Mouse (Mus musculus) intestine, embryonic 16.5 days (tissue): Measurements from ENCODE around the gene Sox5. TPM values are rescaled to one million over a fixed set of nuclear protein-coding genes. Genes with fewer than 3 reads are reported as not detected.

Experiments
- ATAC-seq: fragments of 200-750 bp; cut with Nextera tagmentation; 2 replicates; pipeline ENCODE4 v1.8.0; 2017; ENCODE audit warnings: moderate TSS enrichment, moderate library complexity
- H3K27ac ChIP-seq: fragments of 300-500 bp; sonication (generic); 2 replicates; pipeline ENCODE4 v1.5.1; 2014; ENCODE audit warnings: mild to moderate bottlenecking, low read length
- H3K27me3 ChIP-seq: fragments of 300-500 bp; sonication (generic); replicated peaks from 2 replicates; pipeline ENCODE4 v1.6.1; 2014; ENCODE audit warnings: low read length, control low read depth, mixed read lengths; ENCODE audit not compliant: control insufficient read depth, insufficient read depth
- H3K36me3 ChIP-seq: fragments of 300-500 bp; sonication (generic); 2 replicates; pipeline ENCODE4 v1.6.1; 2014; ENCODE audit warnings: low read length, control low read depth; ENCODE audit not compliant: control insufficient read depth, insufficient read depth
- H3K4me1 ChIP-seq: fragments of 300-500 bp; sonication (generic); 2 replicates; pipeline ENCODE4 v1.6.1; 2014; ENCODE audit warnings: low read length, control low read depth, mixed read lengths; ENCODE audit not compliant: control insufficient read depth, insufficient read depth
- H3K4me2 ChIP-seq: fragments of 300-500 bp; sonication (generic); 2 replicates; pipeline ENCODE4 v1.6.1; 2014; ENCODE audit warnings: low read depth, low read length, control low read depth
- H3K4me3 ChIP-seq: fragments of 300-500 bp; sonication (generic); 2 replicates; pipeline ENCODE4 v1.5.1; 2014; ENCODE audit warnings: mild to moderate bottlenecking, low read length
- H3K9ac ChIP-seq: fragments of 300-500 bp; sonication (generic); 2 replicates; pipeline ENCODE4 v1.6.1; 2014; ENCODE audit warnings: low read depth, low read length
- H3K9me3 ChIP-seq: fragments of 300-500 bp; sonication (generic); 2 replicates; pipeline ENCODE4 v1.6.1; 2016; ENCODE audit warnings: low read length, control low read depth; ENCODE audit not compliant: control insufficient read depth
- WGBS: fragments of 180-500 bp; shearing (Covaris S2); extraction: QIAGEN DNeasy Blood & Tissue Kit; methylation state at CpG from one replicate; pipeline ENCODE4 v1.1.7; 2014; 5-methylcytosine and 5-hydroxymethylcytosine counted together
- polyA plus RNA-seq: library from polyadenylated mRNA; unstranded; fragments of >200 nt; fragmentation: Nextera tagmentation; extraction: Ambion mirVana; gene quantifications from 2 replicates; pipeline ENCODE4 v1.2.1, GENCODE M21; 2015

The Sox5 gene
- polyA plus RNA-seq, 1 experiment from 2014 or later: 14.3 TPM

GRCm38 (mm10) chr6:144320327-144320726, 461.4 kb downstream of the Sox5 start:
- H3K27me3 ChIP-seq: no peaks in the 10 kb centered on the region
- H3K4me3 ChIP-seq: no peak overlapping the region
- no peak overlapping the region for H3K4me2 ChIP-seq
- no peaks in the 10 kb centered on the region for H3K9me3 ChIP-seq
- H3K4me1 ChIP-seq: no peaks in the 10 kb centered on the region
- no peak for ATAC-seq
- H3K27ac ChIP-seq: no peak overlapping the region
- H3K36me3 ChIP-seq: no peaks in the 10 kb centered on the region
- no peak overlapping the region for H3K9ac ChIP-seq

DNA sequence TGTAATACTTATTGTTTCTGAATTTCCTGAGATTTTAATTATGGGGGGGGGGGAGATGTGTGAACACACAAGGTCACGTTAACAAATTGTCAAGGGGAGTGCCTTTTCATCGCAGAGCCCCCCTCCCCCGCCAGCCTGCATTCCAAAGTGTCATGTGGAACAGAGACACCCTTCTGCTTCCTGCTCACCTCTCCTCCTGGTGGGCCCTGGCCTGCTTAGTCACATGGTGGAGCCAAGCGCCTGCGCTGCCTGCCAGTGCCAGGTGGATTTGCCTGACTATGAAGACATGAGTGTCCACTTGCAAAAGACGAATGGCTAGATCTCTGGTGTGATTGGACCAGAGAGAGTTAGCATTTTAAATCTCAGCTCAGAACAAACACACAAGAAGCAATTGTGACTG, 462.1 kb downstream of the Sox5 start:
- H3K4me3 ChIP-seq: no peak overlapping the region
- no peaks in the 10 kb centered on the region for H3K36me3 ChIP-seq
- no peak for ATAC-seq
- H3K27ac ChIP-seq: no peak overlapping the region
- no peaks in the 10 kb centered on the region for H3K27me3 ChIP-seq
- no peaks in the 10 kb centered on the region for H3K9me3 ChIP-seq
- no peaks in the 10 kb centered on the region for H3K4me1 ChIP-seq
- H3K9ac ChIP-seq: no peak overlapping the region
- no peak overlapping the region for H3K4me2 ChIP-seq
- WGBS: 70% methylated on average over 6 of the region's 6 CpGs

- no peak for ATAC-seq
- 68% methylated on average over 17 of the region's 17 CpGs for WGBS
Observed at GRCm38 (mm10) chr6:144312781-144313754, 468.7 kb downstream of the Sox5 start.

GRCm38 (mm10) chr6:144312282-144312780, 469.4 kb downstream of the Sox5 start:
- ATAC-seq: no peak
- Histone ChIP-seq H3K27ac (no peak overlapping the region), H3K9ac (no peak overlapping the region)

More at GRCm38 (mm10) chr6:144312781-144313754, 468.7 kb downstream of the Sox5 start:
- Histone ChIP-seq H3K4me2 (no peak overlapping the region), H3K9me3 (no peaks in the 10 kb centered on the region), H3K9ac (no peak overlapping the region), H3K36me3 (no peaks in the 10 kb centered on the region), H3K4me3 (no peak overlapping the region), H3K27me3 (no peaks in the 10 kb centered on the region), H3K27ac (no peak overlapping the region), H3K4me1 (no peaks in the 10 kb centered on the region)

GRCm38 (mm10) chr6:144311754-144312153, 470.0 kb downstream of the Sox5 start:
- 52% methylated on average over 4 of the region's 4 CpGs for WGBS

More at GRCm38 (mm10) chr6:144312282-144312780, 469.4 kb downstream of the Sox5 start:
- Histone ChIP-seq H3K4me2 (no peak overlapping the region), H3K27me3 (no peaks in the 10 kb centered on the region), H3K9me3 (no peaks in the 10 kb centered on the region), H3K4me1 (no peaks in the 10 kb centered on the region), H3K4me3 (no peak overlapping the region), H3K36me3 (no peaks in the 10 kb centered on the region)
- WGBS: 65% methylated on average over 7 of the region's 7 CpGs

DNA sequence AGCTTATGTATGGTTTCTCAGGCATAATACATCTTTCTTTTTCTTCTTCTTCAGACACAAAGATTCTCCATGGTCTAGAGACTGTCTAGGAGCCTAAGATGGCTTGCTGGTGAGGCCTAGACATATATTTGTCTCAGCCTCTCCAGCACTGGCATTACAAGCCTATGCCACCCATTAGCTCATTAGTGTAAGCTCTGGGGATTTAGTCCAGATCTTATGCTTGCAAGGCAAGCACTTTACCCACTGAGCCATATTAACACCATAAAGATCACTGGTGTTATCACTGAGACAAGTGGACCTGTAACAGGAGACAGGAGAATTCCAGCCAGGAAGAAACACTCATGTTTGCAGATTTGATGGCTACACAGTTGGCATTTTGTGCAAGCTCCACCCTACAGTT, 472.6 kb downstream of the Sox5 start:
- no peak for ATAC-seq
- no peak overlapping the region for H3K9ac ChIP-seq
- no peak overlapping the region for H3K27ac ChIP-seq
- no peaks in the 10 kb centered on the region for H3K4me1 ChIP-seq
- H3K4me2 ChIP-seq: no peak overlapping the region
- H3K4me3 ChIP-seq: no peak overlapping the region
- no peaks in the 10 kb centered on the region for H3K36me3 ChIP-seq
- no peaks in the 10 kb centered on the region for H3K9me3 ChIP-seq
- H3K27me3 ChIP-seq: no peaks in the 10 kb centered on the region

More at GRCm38 (mm10) chr6:144311754-144312153, 470.0 kb downstream of the Sox5 start:
- Histone ChIP-seq H3K9ac (no peak overlapping the region), H3K36me3 (no peaks in the 10 kb centered on the region), H3K27me3 (no peaks in the 10 kb centered on the region), H3K4me1 (no peaks in the 10 kb centered on the region), H3K4me2 (no peak overlapping the region), H3K4me3 (no peak overlapping the region), H3K9me3 (no peaks in the 10 kb centered on the region), H3K27ac (no peak overlapping the region)
- ATAC-seq: peak; percentile 81

DNA sequence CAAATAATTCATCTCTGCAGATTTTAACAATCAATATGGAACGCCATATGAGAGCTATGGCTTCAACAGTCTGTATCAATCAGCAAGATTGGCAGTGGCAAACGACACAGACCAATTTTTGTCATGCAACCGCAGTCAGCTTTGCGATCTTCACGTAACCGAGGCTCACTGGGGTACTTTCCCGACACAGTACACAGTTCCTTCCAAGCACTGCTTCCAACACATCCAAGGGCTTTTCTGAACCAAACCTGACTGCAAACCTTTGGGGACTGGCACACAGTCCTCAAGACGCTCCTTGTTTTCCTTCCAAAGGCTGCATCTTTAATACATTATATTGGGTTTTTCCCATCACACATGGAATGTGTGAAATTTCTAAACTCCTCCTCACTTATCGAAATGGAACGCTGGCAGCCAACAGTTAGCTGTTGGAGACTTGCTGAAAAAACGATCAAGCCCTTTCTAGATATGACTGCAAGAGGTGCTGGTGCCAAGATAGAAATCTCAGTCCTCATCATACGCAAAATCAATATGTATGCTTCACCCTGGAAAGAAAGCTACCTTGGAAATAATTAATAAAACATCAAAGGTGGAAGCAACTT, 474.1 kb downstream of the Sox5 start:
- Histone ChIP-seq H3K4me3 (no peak overlapping the region), H3K9ac (no peak overlapping the region), H3K27ac (no peak overlapping the region), H3K4me1 (no peaks in the 10 kb centered on the region), H3K4me2 (no peak overlapping the region), H3K9me3 (no peaks in the 10 kb centered on the region), H3K27me3 (no peaks in the 10 kb centered on the region), H3K36me3 (no peaks in the 10 kb centered on the region)
- no peak for ATAC-seq
- 92% methylated on average over 12 of the region's 12 CpGs for WGBS

DNA sequence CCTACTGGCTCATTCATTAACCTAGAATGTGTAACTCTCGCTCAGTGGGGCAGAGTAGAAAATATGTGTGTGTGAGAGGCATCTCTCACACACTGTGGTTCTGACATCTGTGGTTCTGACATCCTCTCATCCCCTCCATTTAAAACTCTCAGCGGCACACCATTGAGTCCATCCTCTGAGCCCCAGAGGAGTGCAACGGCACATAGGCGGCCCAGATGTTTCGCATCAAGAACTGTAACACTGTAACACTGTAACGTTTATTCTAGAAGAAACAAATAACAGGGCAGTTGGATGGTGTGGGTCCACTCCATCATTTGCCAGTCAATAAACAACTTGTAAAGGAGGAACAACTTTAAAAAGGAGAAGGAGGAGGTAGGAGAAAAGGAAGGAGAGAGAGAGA, 479.0 kb downstream of the Sox5 start:
- Histone ChIP-seq H3K27ac (no peak overlapping the region), H3K36me3 (no peaks in the 10 kb centered on the region), H3K4me1 (peaks cover 4% of the 10 kb centered on the region; the same call in 1 of the 2 replicates), H3K4me2 (no peak overlapping the region), H3K4me3 (no peak overlapping the region), H3K9me3 (no peaks in the 10 kb centered on the region), H3K27me3 (no peaks in the 10 kb centered on the region), H3K9ac (no peak overlapping the region)
- WGBS: 77% methylated on average over 6 of the region's 6 CpGs
- no peak for ATAC-seq

- 70% methylated on average over 4 of the region's 4 CpGs for WGBS
- Histone ChIP-seq H3K36me3 (no peaks in the 10 kb centered on the region), H3K4me3 (no peak overlapping the region), H3K27ac (no peak overlapping the region), H3K27me3 (no peaks in the 10 kb centered on the region), H3K4me1 (peaks cover 4% of the 10 kb centered on the region; the same call in 1 of the 2 replicates), H3K9me3 (no peaks in the 10 kb centered on the region), H3K9ac (no peak overlapping the region), H3K4me2 (no peak overlapping the region)
- ATAC-seq: no peak
Observed at GRCm38 (mm10) chr6:144301082-144301481, 480.7 kb downstream of the Sox5 start.
